Mouse (Mus musculus): ENCODE data around the gene Efcab6. TPM values are rescaled to one million over a fixed set of nuclear protein-coding genes. Genes with fewer than 3 reads are reported as not detected.

Gene Efcab6
- total and polyA plus RNA-seq, 3 experiments: not detected

DNA sequence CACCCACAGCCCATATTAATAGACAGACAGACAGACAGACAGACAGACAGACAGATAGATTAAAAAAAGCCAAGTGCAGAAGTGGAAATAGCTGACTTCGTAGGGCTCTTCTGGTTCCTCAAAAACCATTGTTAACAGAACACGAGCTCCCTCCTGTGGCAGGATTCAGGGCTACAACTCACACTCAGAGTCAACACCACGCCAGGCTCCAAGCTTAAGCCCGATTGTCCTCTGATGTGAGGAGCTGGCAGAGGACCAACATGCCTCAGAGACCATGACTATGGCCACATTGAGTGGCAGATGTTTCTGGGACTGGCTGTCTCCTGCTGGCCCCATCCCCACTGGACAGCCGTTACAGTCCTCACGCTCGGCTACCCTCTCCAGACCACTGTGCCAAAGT is 7.0 kb upstream of the Efcab6 start:
- dilution Hi-C loops (cut with MboI; ENCODE audit: extremely low pct_ligation_motif_present, extremely low pct_unique_long_range_greater_than_20kb, low sequenced_read_pairs): no loop called here
- no peaks in the 10 kb centered on the region for H3K9me3 ChIP-seq (replicated peaks; ENCODE audit: low read length)
- TF ChIP-seq BHLHE40 (IDR thresholded peaks at IDR 0.05; ENCODE audit: low read depth, low read length) (no peak), CTCF (conservative IDR thresholded peaks at IDR 0.05 in 1 of 2, IDR thresholded peaks at IDR 0.05 in 1 of 2; ENCODE audit: low read depth in 2 of 2, low read length in 2 of 2) (peak; percentile 47 to 77), SMC3 (IDR thresholded peaks at IDR 0.05; ENCODE audit: low read depth, low read length) (peak; percentile 50), RAD21 (IDR thresholded peaks at IDR 0.05; ENCODE audit: low read depth, low read length) (peak; percentile 68), ETS1 (conservative IDR thresholded peaks at IDR 0.05; ENCODE audit: low read depth, low read length) (no peak), ZMIZ1 (IDR thresholded peaks at IDR 0.05; ENCODE audit: low read depth, low read length) (no peak), USF2 (conservative IDR thresholded peaks at IDR 0.05; ENCODE audit: low read depth, low read length) (no peak), TCF12 (IDR thresholded peaks at IDR 0.05; ENCODE audit: low read depth, low read length) (no peak)
- no peak overlapping the region for H3K27ac ChIP-seq (ENCODE audit: insufficient read depth, low read depth)
- no peaks in the 10 kb centered on the region for H3K36me3 ChIP-seq (replicated peaks in 1 of 2; ENCODE audit: control insufficient read depth in 1 of 2, insufficient read depth in 1 of 2, low read length in 1 of 2)
- in situ Hi-C loops (cut with MboI; ENCODE audit: low pct_ligation_motif_present, low pct_unique_long_range_greater_than_20kb, low sequenced_read_pairs): no loop called here
- H3K9ac ChIP-seq (ENCODE audit: insufficient read depth, low read depth): no peak overlapping the region
- DNase-seq (ENCODE audit: extremely low read depth): peak; percentile 54
- H3K4me2 ChIP-seq (ENCODE audit: insufficient read depth, low read depth, poor library complexity, severe bottlenecking): no peak overlapping the region
- no peaks in the 10 kb centered on the region for H3K79me2 ChIP-seq (replicated peaks; ENCODE audit: control insufficient read depth, extremely low read depth, insufficient read depth, poor library complexity, severe bottlenecking)
- 0 out of 4 replicates have a peak, but pooled peaks cover 0 to 3% of the 10 kb centered on the region in 2 experiments for H3K4me1 ChIP-seq (ENCODE audit: control insufficient read depth in 1 of 2, insufficient read depth in 2 of 2)
- H3K27me3 ChIP-seq (replicated peaks): peaks cover 85% of the 10 kb centered on the region
- no peak overlapping the region for H3K4me3 ChIP-seq (replicated peaks in 1 of 3; ENCODE audit: low read depth in 2 of 3, low read length in 2 of 3, poor library complexity in 1 of 3)

DNA sequence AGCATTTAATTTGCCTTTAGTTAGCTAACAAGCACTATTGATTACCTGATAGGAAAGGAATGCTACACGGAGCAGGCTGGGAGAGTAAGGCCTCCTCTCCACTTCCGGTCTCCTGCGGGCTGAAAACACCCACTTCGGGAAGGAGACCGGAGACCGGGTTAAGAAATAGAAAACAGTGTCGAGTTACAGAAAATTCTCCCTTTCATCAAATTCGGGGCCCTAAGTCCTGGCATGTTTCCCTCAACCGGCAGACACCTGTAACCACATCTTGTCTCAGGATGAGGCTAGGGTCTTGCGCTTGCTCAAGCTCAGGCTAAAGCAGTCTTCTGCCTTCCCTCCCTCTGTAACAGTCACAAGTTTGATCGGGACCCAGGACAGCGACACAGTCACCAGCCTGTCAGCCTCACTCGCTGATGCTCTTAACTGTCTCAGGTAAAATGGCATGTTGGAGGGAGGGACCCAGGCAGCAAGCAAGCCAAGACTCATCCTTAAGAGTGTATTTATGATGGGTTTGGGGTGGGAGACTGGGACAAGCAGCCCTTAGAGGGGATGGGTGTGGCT is 5.0 kb upstream of the Efcab6 start:
- Histone ChIP-seq H3K79me2 (replicated peaks; ENCODE audit: control insufficient read depth, extremely low read depth, insufficient read depth, poor library complexity, severe bottlenecking) (no peaks in the 10 kb centered on the region), H3K4me2 (ENCODE audit: insufficient read depth, low read depth, poor library complexity, severe bottlenecking) (no peak overlapping the region), H3K27ac (ENCODE audit: insufficient read depth, low read depth) (no peak overlapping the region), H3K9ac (ENCODE audit: insufficient read depth, low read depth) (no peak overlapping the region), H3K36me3 (replicated peaks in 1 of 2; ENCODE audit: control insufficient read depth in 1 of 2, insufficient read depth in 1 of 2, low read length in 1 of 2) (no peaks in the 10 kb centered on the region), H3K4me1 (ENCODE audit: control insufficient read depth in 1 of 2, insufficient read depth in 2 of 2) (0 out of 4 replicates have a peak, but pooled peaks cover 0 to 3% of the 10 kb centered on the region in 2 experiments), H3K4me3 (replicated peaks in 1 of 3; ENCODE audit: low read depth in 2 of 3, low read length in 2 of 3, poor library complexity in 1 of 3) (no peak overlapping the region), H3K27me3 (replicated peaks) (peaks cover 75% of the 10 kb centered on the region), H3K9me3 (replicated peaks; ENCODE audit: low read length) (peaks cover 10% of the 10 kb centered on the region)
- in situ Hi-C loops (cut with MboI; ENCODE audit: low pct_ligation_motif_present, low pct_unique_long_range_greater_than_20kb, low sequenced_read_pairs): no loop called here
- TF ChIP-seq POLR2A (IDR thresholded peaks at IDR 0.05; ENCODE audit: low read depth, low read length) (no peak), GABPA (IDR thresholded peaks at IDR 0.05; ENCODE audit: insufficient replicate concordance, low read depth, low read length) (no peak), MXI1 (IDR thresholded peaks at IDR 0.05; ENCODE audit: low read depth, low read length) (no peak), RAD21 (IDR thresholded peaks at IDR 0.05; ENCODE audit: low read depth, low read length) (no peak), BHLHE40 (IDR thresholded peaks at IDR 0.05; ENCODE audit: low read depth, low read length) (no peak)
- dilution Hi-C loops (cut with MboI; ENCODE audit: extremely low pct_ligation_motif_present, extremely low pct_unique_long_range_greater_than_20kb, low sequenced_read_pairs): no loop called here
- no peak for DNase-seq (ENCODE audit: extremely low read depth)

DNA sequence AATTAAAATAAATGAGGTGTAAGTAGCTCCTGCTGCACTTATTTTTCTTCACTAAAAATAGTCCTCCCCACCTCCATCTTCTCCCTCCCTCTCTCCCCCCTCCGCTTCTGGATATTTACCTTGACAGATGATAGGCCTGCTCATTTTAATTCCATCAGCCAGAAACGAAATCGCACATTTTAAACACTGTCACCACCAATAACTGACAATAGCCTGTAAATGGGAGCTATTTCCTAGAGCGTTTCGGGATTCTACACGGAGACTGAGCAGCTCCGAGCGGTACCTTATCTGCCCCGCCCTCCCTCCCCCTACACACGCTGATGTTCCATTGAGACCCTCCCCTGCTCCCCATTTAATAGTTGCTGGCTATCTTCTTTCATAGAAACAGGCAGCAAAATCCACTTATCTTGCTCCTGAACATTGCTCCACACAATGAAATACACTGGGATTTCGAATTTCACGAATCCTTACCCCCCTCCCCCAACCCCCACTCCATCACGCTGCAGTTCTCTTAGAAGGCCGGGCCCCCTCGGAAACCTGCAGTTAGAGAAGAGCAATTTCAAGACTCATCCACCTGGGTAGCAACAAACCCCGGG is 4.4 kb upstream of the Efcab6 start:
- dilution Hi-C loops (cut with MboI; ENCODE audit: extremely low pct_ligation_motif_present, extremely low pct_unique_long_range_greater_than_20kb, low sequenced_read_pairs) (no loop called here), in situ Hi-C loops (cut with MboI; ENCODE audit: low pct_ligation_motif_present, low pct_unique_long_range_greater_than_20kb, low sequenced_read_pairs) (no loop called here)
- Histone ChIP-seq H3K4me3 (replicated peaks in 1 of 3; ENCODE audit: low read depth in 2 of 3, low read length in 2 of 3, poor library complexity in 1 of 3) (no peak overlapping the region), H3K4me2 (ENCODE audit: insufficient read depth, low read depth, poor library complexity, severe bottlenecking) (no peak overlapping the region), H3K4me1 (ENCODE audit: control insufficient read depth in 1 of 2, insufficient read depth in 2 of 2) (0 out of 4 replicates have a peak, but pooled peaks cover 0 to 3% of the 10 kb centered on the region in 2 experiments), H3K9me3 (replicated peaks; ENCODE audit: low read length) (peaks cover 15% of the 10 kb centered on the region), H3K27me3 (replicated peaks) (peaks cover 69% of the 10 kb centered on the region), H3K27ac (ENCODE audit: insufficient read depth, low read depth) (no peak overlapping the region), H3K36me3 (replicated peaks in 1 of 2; ENCODE audit: control insufficient read depth in 1 of 2, insufficient read depth in 1 of 2, low read length in 1 of 2) (no peaks in the 10 kb centered on the region), H3K79me2 (replicated peaks; ENCODE audit: control insufficient read depth, extremely low read depth, insufficient read depth, poor library complexity, severe bottlenecking) (no peaks in the 10 kb centered on the region), H3K9ac (ENCODE audit: insufficient read depth, low read depth) (no peak overlapping the region)
- TF ChIP-seq NRF1 (IDR thresholded peaks at IDR 0.05; ENCODE audit: low read depth, low read length) (no peak), ZC3H11A (IDR thresholded peaks at IDR 0.05; ENCODE audit: low read depth, low read length) (no peak), UBTF (IDR thresholded peaks at IDR 0.05; ENCODE audit: low read depth, low read length) (no peak), SIN3A (IDR thresholded peaks at IDR 0.05; ENCODE audit: low read length) (no peak), BHLHE40 (IDR thresholded peaks at IDR 0.05; ENCODE audit: low read depth, low read length) (no peak), MAFK (IDR thresholded peaks at IDR 0.05; ENCODE audit: insufficient replicate concordance, low read length) (no peak), MYC (IDR thresholded peaks at IDR 0.05; ENCODE audit: low read depth, low read length) (no peak)
- DNase-seq (ENCODE audit: extremely low read depth): no peak
